Mouse (Mus musculus): ENCODE results near the gene Litaf. TPM values are rescaled to one million over a fixed set of nuclear protein-coding genes. Genes with fewer than 3 reads are reported as not detected.

Litaf gene
- polyA plus RNA-seq, 1 experiment: 102 TPM

GRCm38 (mm10) chr16:10996576-10996975 is 69.4 kb downstream of the Litaf start:
- Histone ChIP-seq H3K27me3 (ENCODE audit: control insufficient read depth, insufficient read depth, low read length, poor library complexity, severe bottlenecking) (no peaks in the 10 kb centered on the region), H3K4me3 (ENCODE audit: low read depth, low read length) (no peak overlapping the region), H3K27ac (ENCODE audit: insufficient read depth, low read length) (no peak overlapping the region), H3K9me3 (replicated peaks; ENCODE audit: control insufficient read depth, insufficient read depth, low read length, poor library complexity, severe bottlenecking) (no peaks in the 10 kb centered on the region), H3K4me1 (ENCODE audit: control insufficient read depth, insufficient read depth, low read length) (no peaks in the 10 kb centered on the region), H3K9ac (ENCODE audit: low read depth, poor library complexity, severe bottlenecking) (no peak overlapping the region), H3K36me3 (ENCODE audit: control insufficient read depth, insufficient read depth, low read length, poor library complexity, severe bottlenecking) (no peaks in the 10 kb centered on the region)
- TF ChIP-seq EP300 (IDR thresholded peaks at IDR 0.05; ENCODE audit: insufficient read depth, low read depth, low read length) (no peak), CTCF (IDR thresholded peaks at IDR 0.05; ENCODE audit: low read depth, low read length) (no peak), POLR2A (IDR thresholded peaks at IDR 0.05; ENCODE audit: insufficient read depth, low read length) (no peak)

- TF ChIP-seq CTCF (IDR thresholded peaks at IDR 0.05; ENCODE audit: low read depth, low read length) (no peak), EP300 (IDR thresholded peaks at IDR 0.05; ENCODE audit: insufficient read depth, low read depth, low read length) (no peak), POLR2A (IDR thresholded peaks at IDR 0.05; ENCODE audit: insufficient read depth, low read length) (no peak)
- Histone ChIP-seq H3K27me3 (ENCODE audit: control insufficient read depth, insufficient read depth, low read length, poor library complexity, severe bottlenecking) (no peaks in the 10 kb centered on the region), H3K4me1 (ENCODE audit: control insufficient read depth, insufficient read depth, low read length) (no peaks in the 10 kb centered on the region), H3K27ac (ENCODE audit: insufficient read depth, low read length) (no peak overlapping the region), H3K9me3 (replicated peaks; ENCODE audit: control insufficient read depth, insufficient read depth, low read length, poor library complexity, severe bottlenecking) (no peaks in the 10 kb centered on the region), H3K9ac (ENCODE audit: low read depth, poor library complexity, severe bottlenecking) (peak overlapping the region; percentile 77), H3K36me3 (ENCODE audit: control insufficient read depth, insufficient read depth, low read length, poor library complexity, severe bottlenecking) (no peaks in the 10 kb centered on the region), H3K4me3 (ENCODE audit: low read depth, low read length) (peak overlapping the region; percentile 92)
Measured at GRCm38 (mm10) chr16:10993032-10993744, 72.8 kb downstream of the Litaf start.

- Histone ChIP-seq H3K27ac (ENCODE audit: insufficient read depth, low read length) (no peak overlapping the region), H3K4me3 (ENCODE audit: low read depth, low read length) (peak overlapping the region; percentile 92), H3K4me1 (ENCODE audit: control insufficient read depth, insufficient read depth, low read length) (no peaks in the 10 kb centered on the region), H3K36me3 (ENCODE audit: control insufficient read depth, insufficient read depth, low read length, poor library complexity, severe bottlenecking) (no peaks in the 10 kb centered on the region), H3K9me3 (replicated peaks; ENCODE audit: control insufficient read depth, insufficient read depth, low read length, poor library complexity, severe bottlenecking) (no peaks in the 10 kb centered on the region), H3K27me3 (ENCODE audit: control insufficient read depth, insufficient read depth, low read length, poor library complexity, severe bottlenecking) (no peaks in the 10 kb centered on the region), H3K9ac (ENCODE audit: low read depth, poor library complexity, severe bottlenecking) (peak overlapping the region; percentile 77)
- no peak for TF ChIP-seq CTCF (IDR thresholded peaks at IDR 0.05; ENCODE audit: low read depth, low read length)
- TF ChIP-seq POLR2A (IDR thresholded peaks at IDR 0.05; ENCODE audit: insufficient read depth, low read length): no peak
- TF ChIP-seq EP300 (IDR thresholded peaks at IDR 0.05; ENCODE audit: insufficient read depth, low read depth, low read length): no peak
Measured at GRCm38 (mm10) chr16:10992090-10993031, 73.6 kb downstream of the Litaf start.

- Histone ChIP-seq H3K4me1 (ENCODE audit: control insufficient read depth, insufficient read depth, low read length) (no peaks in the 10 kb centered on the region), H3K4me3 (ENCODE audit: low read depth, low read length) (peak overlapping the region; percentile 92), H3K9ac (ENCODE audit: low read depth, poor library complexity, severe bottlenecking) (peak overlapping the region; percentile 77), H3K36me3 (ENCODE audit: control insufficient read depth, insufficient read depth, low read length, poor library complexity, severe bottlenecking) (no peaks in the 10 kb centered on the region), H3K27ac (ENCODE audit: insufficient read depth, low read length) (no peak overlapping the region), H3K27me3 (ENCODE audit: control insufficient read depth, insufficient read depth, low read length, poor library complexity, severe bottlenecking) (no peaks in the 10 kb centered on the region), H3K9me3 (replicated peaks; ENCODE audit: control insufficient read depth, insufficient read depth, low read length, poor library complexity, severe bottlenecking) (no peaks in the 10 kb centered on the region)
- TF ChIP-seq POLR2A (IDR thresholded peaks at IDR 0.05; ENCODE audit: insufficient read depth, low read length): no peak
- no peak for TF ChIP-seq CTCF (IDR thresholded peaks at IDR 0.05; ENCODE audit: low read depth, low read length)
Measured at GRCm38 (mm10) chr16:10991737-10992089, 74.2 kb downstream of the Litaf start.

GRCm38 (mm10) chr16:10990763-10991162 is 75.2 kb downstream of the Litaf start:
- no peak for TF ChIP-seq POLR2A (IDR thresholded peaks at IDR 0.05; ENCODE audit: insufficient read depth, low read length)
- TF ChIP-seq EP300 (IDR thresholded peaks at IDR 0.05; ENCODE audit: insufficient read depth, low read depth, low read length): no peak
- no peak for TF ChIP-seq CTCF (IDR thresholded peaks at IDR 0.05; ENCODE audit: low read depth, low read length)

GRCm38 (mm10) chr16:10989896-10990295 is 76.1 kb downstream of the Litaf start:
- Histone ChIP-seq H3K36me3 (ENCODE audit: control insufficient read depth, insufficient read depth, low read length, poor library complexity, severe bottlenecking) (no peaks in the 10 kb centered on the region), H3K9me3 (replicated peaks; ENCODE audit: control insufficient read depth, insufficient read depth, low read length, poor library complexity, severe bottlenecking) (no peaks in the 10 kb centered on the region), H3K27ac (ENCODE audit: insufficient read depth, low read length) (no peak overlapping the region), H3K27me3 (ENCODE audit: control insufficient read depth, insufficient read depth, low read length, poor library complexity, severe bottlenecking) (no peaks in the 10 kb centered on the region), H3K4me3 (ENCODE audit: low read depth, low read length) (no peak overlapping the region), H3K9ac (ENCODE audit: low read depth, poor library complexity, severe bottlenecking) (no peak overlapping the region), H3K4me1 (ENCODE audit: control insufficient read depth, insufficient read depth, low read length) (no peaks in the 10 kb centered on the region)
- TF ChIP-seq CTCF (IDR thresholded peaks at IDR 0.05; ENCODE audit: low read depth, low read length) (peak; percentile 55), POLR2A (IDR thresholded peaks at IDR 0.05; ENCODE audit: insufficient read depth, low read length) (no peak)

More at GRCm38 (mm10) chr16:10990763-10991162, 75.2 kb downstream of the Litaf start:
- H3K27ac ChIP-seq (ENCODE audit: insufficient read depth, low read length): no peak overlapping the region
- no peaks in the 10 kb centered on the region for H3K4me1 ChIP-seq (ENCODE audit: control insufficient read depth, insufficient read depth, low read length)
- no peaks in the 10 kb centered on the region for H3K27me3 ChIP-seq (ENCODE audit: control insufficient read depth, insufficient read depth, low read length, poor library complexity, severe bottlenecking)
- H3K9ac ChIP-seq (ENCODE audit: low read depth, poor library complexity, severe bottlenecking): no peak overlapping the region
- no peaks in the 10 kb centered on the region for H3K9me3 ChIP-seq (replicated peaks; ENCODE audit: control insufficient read depth, insufficient read depth, low read length, poor library complexity, severe bottlenecking)
- H3K4me3 ChIP-seq (ENCODE audit: low read depth, low read length): no peak overlapping the region
- no peaks in the 10 kb centered on the region for H3K36me3 ChIP-seq (ENCODE audit: control insufficient read depth, insufficient read depth, low read length, poor library complexity, severe bottlenecking)
